Mouse (Mus musculus) bone marrow, adult 2 months (tissue): ENCODE data around the gene Hoxc9.

Source experiments
- CTCF ChIP-seq: fragments of 200-500 bp; IDR thresholded peaks from 2 replicates; pipeline ENCODE4 v1.5.1; 2011; ENCODE audit warnings: low read length, control low read depth; ENCODE audit not compliant: control insufficient read depth, insufficient read depth
- POLR2A ChIP-seq: fragments of 200-500 bp; IDR thresholded peaks from 2 replicates; pipeline ENCODE4 v1.6.1; 2011; ENCODE audit warnings: low read depth, mild to moderate bottlenecking, control low read depth, low read length, borderline replicate concordance; ENCODE audit not compliant: control insufficient read depth

GRCm38 (mm10) chr15:102978615-102979515, 2.6 kb downstream of the Hoxc9 start:
- no peak for TF ChIP-seq POLR2A
- TF ChIP-seq CTCF: no peak
